Mouse (Mus musculus) yolk sac, embryonic 10.5 days (tissue): Measurements from ENCODE around the gene Kctd7.

Source experiments
- DNase-seq: peaks from one replicate; pipeline ENCODE4 v3.0.0-alpha.2; 2017; ENCODE audit warnings: low spot score

Kctd7 gene

DNA sequence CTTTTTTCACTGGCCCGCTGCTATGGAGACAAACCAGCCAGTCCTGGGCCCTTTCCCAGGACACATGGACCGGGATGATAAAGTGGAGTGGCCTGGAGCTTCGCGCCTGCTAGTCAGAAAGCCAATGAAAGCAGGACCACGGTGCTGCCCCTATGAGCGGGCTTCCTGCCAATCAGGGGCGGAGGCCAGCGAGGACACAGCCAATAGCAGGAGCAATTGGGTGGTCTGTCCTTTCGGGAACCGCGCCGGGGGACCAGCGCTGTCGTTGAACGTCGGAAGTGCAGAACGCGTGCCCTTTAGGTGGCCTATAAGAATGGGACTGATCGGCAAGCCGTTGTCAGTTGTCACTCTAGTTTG lies 706 bp upstream of the Kctd7 start:
- DNase-seq = no peak

DNA sequence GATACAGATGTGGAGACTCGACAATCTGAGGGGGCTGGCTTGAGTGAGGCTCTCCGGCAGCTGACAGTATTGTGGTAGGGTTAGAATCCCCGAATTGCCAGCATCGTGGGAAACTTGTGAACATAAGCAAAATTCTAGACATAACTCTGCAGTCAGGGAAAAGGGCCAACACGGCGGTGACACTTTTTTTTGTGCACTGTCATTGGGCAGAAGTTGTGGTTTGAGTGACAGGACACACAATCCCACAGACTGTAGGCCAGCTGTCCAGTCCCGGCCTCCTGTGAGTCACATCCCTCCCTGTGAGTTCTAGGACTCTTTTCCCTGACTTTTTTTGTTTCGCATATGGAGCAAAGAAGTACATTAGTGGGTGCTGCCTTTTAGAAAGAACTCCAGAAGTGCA lies 1.3 kb downstream of the Kctd7 start:
- DNase-seq = no peak

DNA sequence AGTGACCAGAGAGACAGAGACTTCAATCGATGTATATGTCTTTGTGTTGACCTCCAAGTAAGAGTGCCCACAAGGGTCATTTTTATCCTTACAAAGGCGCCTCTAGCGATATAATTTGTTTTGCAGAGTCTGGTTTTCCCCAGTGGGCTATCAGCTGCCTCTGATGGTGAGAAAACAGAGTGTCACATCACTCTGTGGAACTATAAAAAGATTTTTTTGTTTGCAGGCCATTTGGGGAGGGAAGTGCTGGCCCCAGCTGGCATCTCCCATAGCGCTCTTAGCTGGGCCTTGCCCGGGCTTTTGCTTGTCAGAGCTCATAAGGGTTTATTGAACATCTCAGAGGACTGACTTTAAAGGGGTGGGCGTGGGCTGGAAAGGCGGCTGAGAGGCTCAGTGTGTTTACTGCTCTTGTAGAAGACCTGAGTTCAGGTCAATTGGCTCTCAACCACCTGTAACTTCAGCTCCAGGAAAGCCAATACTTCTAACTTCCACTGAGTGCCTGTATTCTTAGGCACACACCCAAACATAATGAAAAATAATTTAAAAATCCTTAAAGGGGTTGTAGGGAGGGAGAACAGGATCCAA lies 5.2 kb downstream of the Kctd7 start:
- DNase-seq = no peak

DNA sequence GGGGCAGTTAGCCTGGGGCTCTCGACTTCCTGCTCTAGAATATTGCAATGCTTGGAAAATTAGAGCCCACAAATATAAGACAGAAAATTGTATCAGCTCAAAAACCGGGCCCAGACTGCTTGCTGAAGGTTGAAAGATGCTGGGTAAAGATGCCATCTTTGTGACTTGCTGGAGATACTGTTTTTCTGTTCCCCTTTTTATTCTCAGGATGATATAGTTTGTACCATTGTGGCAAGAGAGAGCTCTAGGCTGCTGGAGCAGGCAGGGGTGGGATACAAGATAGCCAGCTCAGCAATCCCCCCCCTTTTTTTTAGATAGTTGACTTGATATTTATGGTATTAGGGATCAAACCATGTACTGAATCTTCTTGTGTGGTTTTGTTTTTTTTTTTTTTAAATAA lies 9.6 kb downstream of the Kctd7 start:
- no peak for DNase-seq

DNA sequence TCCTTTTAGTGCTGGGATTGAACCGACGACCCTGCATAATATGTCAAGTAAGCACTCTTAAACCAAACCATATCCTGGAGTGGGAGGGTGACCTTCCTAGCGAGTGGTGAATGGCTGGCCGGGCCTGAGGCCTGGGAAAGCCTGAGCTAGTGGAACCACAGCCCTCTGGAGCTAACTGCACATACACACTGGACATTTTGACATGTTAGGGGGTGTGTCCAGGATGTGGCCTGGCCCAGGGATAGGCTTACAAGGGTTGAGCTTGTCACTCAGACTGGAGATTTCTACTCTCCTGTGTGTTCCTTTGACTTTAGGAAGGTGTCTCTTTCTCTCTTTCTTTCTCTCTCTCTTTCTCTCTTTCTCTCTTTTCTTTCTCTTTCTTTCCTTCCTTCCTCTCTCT lies 13.9 kb downstream of the Kctd7 start:
- no peak for DNase-seq

DNA sequence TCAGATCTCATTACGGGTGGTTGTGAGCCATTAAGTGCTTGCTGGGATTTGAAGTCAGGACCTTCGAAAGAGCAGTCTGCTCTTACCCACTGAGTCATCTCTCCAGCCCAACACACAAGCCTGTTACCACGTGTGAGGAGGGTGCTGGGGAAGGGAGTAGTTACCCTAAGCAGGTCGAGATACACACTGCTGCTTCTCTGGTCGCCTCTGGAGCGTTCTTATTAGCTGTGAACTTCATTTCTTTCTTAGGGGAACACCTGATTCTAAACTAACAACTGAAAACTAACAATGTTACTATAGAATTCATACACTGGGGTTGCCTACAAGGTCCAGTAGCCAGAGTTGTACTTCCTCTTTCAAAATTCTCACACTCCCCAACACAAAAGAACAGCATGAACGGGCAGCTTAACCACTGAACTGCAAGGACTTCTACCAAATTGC lies 15.1 kb downstream of the Kctd7 start:
- no peak for DNase-seq

DNA sequence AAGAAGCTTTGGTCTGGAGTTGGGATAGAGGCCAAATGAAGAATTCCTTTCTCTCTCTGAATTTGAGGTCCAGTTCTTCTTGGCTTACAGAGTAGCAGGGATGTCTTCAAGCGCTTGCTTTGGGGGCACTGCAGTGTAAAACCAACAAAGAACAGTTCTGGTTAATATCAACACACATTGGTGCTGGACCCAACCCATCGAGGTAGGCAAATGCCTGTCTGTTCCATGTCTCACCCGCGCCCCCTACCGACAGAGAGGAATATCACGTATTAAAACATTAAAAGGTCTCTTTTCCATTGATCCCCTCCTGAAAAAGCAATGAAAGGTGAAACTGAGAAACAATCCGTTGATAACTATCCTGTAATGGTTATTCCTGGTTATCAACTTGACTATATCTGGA lies 19.0 kb downstream of the Kctd7 start:
- peak; percentile 47 for DNase-seq

DNA sequence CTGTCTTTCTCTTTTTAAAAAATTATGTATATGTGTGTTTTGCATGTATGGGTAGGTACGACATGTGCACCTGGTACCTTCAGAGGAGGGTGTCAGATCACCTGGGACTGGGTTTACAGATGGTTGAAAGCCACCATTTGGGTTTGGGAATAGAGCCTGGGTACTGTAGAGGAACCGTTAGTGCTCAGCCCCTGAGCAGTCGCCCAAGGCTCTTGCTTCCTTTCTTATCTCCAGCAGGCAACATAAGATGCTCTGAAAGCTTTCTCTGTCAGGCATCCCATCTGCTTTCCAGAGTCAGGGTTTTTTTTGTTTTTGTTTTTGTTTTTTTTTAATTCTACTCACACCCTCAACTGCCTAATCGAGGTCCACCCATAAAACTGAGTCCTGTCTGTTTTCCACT lies 20.6 kb downstream of the Kctd7 start:
- no peak for DNase-seq

DNA sequence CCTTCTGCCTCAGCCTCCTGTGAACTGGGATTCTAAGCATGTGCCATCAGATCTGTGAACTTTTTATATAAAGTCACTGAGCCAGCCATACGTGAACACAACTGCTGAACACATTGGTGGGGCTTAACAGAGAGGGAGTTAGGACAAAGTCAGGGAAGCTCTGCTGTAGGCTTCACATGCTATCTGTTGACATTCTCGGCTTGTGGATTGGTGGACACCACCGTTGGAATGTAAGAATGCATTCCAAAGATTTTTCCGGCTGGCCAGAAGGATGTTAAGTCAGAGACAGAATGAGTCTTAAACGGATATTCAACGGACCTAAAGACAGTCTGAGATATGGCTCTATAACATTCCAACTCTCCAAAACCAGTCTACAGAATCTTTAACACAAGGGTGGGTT lies 24.4 kb downstream of the Kctd7 start:
- peak; percentile 48 for DNase-seq

DNA sequence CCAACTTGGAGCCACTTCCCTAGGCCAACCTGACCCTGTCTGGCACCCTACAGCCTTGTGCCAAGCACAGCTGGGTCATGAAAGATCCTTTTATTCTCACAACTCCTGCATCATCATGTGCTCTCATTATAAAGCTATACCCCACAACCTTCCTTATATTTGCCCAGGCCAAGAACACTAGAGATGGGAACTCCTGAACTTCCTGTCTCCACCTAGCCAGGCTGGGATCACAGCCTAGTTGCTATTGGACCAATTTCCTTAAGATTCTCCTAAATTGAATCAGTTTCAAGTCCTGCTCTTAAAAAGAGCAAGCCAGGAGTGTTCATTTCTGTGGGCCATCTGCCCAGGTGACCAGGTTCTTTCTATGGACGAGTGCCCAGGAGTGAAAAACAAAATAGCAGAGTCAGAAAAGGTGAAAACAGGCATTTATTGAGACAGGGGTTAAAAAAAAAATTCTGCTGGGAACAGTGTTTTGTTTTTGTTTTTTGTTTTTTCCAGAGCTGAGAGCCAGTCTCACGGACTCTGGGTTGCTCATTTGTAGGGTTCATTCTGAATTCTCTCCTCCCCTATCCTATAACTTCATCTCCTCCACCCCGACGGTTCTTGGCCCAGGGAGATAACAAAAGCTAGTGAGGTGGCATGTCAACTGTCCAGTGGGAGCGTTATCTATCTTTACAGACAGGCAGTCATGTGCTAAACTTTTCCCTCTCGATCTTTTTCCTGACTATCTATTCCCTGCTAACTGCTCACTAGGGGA lies 26.2 kb downstream of the Kctd7 start:
- no peak for DNase-seq

DNA sequence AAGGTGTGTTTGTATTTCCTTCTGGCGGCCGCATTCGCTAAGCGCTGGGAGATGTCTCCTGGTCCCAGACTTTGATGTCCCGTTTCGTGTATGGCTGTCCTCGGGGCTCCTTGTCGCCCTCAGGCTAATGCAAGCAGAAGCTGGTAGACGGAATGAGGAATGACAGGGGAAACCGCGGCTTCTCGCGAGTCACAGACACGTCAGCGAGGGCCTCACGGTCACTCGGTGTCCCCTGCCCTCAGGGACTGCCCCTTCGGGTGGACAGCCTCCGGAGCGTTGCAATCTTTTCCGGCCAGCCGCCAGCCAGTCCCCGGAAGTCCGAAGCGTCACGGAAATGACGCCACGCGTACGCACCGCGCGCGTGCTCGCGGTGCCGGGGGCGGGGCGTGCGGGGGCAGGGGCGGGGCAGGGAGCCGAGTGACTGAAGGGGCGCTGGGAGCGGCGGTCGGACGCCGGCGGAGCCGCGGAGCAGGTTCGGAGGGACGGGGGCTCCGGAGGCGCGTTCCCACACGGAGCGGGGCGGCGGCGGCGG lies 26.8 kb downstream of the Kctd7 start, which contains the start of gene Rabgef1:
TSS of gene Rabgef1 (plus strand) at position 376 of the 532 bp plus-strand sequence.
- DNase-seq = peak; percentile 95

DNA sequence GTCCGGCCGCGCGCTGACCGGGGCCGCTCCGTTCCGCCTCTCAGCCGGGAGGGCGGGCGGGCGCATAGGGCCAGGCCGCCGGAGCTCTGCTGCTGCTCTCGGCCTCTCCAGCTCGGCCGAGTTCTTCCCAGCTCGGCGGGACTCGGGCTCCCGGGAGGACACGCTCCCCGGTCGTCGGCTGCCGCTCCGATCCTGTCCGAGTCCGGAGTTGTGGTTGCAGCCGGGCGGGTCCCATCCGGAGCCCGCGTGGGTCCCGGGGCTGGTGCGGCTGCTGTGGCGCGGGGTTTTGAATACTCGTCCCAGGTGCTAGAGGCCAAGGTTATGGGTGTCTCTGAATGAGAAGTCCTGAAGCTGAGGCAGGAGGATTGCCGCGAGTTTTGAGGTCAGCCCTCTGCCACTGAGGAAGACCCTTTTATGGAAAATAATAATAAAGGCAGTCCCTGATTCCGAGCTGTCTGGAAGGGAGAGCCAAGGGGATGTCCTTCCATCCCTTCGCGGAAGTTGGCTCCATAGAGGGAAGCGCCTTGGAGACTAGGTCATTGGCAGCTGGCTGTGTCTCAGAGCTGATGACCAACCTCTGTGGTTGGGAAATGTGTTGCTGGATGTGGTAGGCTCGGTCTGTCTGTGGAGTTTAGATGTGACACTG lies 27.4 kb downstream of the Kctd7 start:
- no peak for DNase-seq

DNA sequence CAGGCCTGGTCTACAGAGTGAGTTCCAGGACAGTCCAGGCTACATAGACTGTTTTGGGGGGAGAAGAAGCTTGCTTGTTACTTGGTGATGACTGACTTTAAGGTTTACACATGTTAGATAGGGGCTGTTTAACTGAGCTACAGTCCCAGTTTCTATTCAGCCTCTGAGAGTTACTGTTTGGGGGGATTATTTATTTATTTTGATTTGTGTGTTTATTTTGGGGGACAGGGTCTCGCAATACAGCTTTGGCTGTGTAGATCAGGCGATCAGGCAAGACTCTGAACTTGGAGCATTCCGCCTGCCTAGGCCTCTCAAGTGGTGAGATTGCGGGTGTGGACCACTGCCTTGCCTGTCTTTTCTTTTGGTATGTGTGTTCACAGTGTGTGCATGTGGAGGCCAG lies 28.4 kb downstream of the Kctd7 start:
- DNase-seq = no peak

DNA sequence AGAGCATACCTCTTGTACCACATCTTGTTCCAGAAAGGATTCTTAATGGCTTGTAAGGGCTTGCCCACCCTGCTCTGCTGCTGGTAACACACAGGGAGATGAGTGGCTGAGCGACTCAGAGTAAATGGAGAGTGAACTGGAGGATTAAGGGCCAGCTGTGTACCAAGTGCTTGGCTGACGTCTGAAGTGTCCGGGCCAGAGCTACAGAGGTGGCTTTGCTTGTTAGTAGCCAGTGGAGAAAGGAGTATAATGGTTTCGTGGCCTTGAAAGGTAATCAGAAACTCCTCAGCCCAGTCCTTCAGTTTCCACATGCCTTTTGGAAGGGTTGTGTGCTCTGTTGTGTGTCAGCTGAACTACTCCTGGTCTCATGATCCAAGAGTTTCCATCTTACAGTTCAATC lies 33.2 kb downstream of the Kctd7 start:
- no peak for DNase-seq

DNA sequence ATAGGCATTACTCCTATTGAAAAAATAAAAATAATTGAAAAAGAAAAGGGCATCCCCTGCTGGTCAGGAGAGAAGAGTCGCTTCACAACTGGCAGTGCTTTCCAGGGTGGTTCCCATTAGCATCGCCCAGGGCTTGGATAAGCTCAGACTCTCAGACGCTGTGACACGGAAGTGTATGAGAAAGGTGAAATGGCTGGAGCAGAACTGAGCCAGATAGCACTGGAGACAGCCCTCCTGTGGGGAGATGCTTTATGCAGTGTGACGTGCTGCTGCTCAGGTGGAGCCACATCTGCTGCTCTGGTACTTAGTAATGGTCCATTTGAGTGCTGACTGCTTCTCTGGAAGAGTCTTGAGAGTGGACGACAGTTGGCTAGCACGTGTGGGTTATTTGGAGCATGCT lies 35.7 kb downstream of the Kctd7 start:
- no peak for DNase-seq

DNA sequence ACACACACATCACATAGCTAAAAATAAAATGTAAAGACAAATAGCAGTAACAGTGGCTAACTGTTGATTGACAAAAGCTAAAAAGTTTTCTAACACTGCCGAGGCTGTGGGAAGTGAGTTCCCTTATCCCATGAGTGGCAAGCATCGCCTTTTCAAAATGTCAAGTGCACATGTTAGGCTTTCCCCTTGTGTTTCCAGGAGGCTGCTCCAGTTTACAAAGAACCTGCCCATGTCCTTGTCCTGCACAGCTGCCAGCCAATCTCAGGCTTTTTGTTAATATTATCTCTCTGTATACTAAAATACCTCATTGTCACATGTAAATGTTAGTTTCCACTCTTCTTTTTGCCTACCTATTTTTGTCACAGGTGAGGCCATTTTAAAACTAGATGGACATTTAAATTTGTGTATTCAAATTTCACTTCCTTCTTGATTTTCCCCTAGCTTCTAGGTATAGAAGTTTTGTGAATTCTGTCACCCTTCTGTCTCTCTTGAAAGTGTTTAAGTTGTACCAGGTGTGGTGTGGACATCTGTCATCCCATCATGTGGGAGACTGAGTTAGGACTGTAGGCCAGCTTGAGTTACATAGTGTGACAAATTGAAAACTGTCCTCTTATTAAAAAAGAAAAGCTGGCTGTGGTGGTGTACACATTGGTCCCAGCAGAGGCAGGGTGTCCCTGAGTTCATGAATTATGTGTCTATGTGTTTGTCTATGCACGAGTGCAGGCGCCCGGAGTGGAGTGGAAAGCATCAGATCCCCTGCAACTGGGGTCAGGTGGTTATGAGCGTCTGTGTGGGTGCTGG lies 37.3 kb downstream of the Kctd7 start:
- DNase-seq = no peak

DNA sequence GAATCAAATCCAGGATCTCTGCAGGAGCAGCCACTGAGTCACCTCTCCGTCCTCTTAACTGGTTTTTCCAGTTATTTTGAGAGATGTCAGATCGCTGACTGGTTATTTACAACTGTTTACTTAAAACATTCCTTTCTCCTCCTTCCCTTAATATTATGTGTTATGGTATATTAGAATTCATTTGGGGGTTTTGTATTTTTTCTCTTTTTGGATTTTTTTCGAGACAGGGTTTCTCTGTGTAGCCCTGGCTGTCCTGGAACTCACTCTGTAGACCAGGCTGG lies 37.8 kb downstream of the Kctd7 start:
- no peak for DNase-seq

DNA sequence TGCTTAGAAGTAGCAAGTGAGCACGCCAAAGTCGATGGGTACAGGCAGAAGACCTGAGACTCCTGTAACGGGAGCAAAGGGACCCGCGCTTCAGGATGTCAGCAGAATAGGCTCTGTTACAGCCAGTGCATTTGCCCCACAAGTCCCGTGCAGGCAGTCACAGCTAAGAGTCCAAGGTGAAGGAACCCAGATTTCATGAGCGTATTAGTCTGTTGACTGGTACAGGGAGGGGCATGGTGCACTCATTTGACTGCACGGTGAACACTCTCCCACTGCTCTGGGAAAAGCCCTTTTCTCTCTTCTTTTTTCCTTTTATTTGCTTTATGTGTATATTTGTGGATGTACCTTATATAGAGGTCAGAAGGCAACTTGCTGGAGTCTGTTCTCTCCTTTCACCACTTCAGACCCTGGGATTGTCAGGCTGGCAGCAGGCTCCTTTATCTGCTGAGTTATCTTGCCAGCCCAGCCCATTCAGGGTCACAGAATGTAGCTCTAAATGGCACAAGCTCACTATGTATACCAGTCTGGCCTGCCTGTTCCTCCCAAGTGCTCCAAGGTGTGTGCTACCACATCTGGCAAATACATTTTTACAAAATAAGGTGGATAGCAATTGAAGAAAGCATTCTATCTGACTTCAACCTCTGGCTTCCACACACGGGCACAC lies 39.7 kb downstream of the Kctd7 start:
- no peak for DNase-seq

DNA sequence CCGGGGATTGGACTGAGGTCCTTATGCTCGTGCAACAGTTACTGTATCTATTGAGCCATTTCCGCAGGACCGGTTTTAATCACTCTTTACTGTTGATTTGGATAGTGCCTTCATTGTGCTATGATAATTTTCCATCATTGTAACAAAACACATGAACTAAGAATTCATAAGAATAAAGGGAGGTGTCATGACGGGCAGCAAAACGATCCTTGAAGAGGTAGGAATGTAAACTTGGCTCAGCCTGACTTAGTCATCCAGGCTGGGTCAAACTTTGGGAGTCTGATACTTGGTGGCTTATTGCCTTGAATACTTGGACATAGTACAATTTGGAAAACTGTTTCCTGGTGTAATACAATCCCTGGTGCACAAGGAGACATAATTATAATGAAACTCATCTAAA lies 40.7 kb downstream of the Kctd7 start:
- no peak for DNase-seq

DNA sequence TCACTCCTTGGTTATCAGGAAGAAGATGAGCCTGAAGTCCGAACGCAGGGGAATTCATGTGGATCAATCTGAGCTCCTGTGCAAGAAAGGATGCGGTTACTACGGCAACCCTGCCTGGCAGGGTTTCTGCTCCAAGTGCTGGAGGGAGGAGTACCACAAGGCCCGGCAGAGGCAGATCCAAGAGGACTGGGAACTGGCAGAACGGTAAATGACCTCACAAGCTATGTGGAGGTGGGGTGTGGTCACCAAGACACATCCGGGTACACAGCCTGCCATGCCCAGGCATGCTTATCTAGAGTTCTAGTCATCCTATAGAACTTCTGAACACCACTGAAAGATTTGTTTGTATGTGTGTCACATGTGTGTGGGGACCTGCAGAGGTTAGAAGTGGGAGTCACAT lies 42.7 kb downstream of the Kctd7 start:
- no peak for DNase-seq

DNA sequence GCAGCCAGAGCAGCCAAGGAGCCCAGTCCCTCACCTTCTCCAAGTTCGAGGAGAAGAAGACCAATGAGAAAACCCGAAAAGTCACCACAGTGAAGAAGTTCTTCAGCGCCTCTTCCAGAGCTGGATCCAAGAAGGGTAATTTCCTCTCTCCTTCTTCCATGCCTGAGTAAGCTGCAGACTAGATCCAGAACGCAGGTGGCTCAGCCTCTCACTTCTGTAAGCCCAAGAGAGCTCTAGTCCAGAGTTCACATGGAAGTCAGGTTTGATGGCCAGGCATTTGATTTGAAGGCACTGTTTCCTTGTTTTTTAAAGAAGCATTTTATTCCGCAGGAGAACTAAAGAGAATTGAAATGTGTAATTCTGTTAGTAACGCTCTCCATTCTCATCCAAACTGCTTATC lies 46.2 kb downstream of the Kctd7 start:
- no peak for DNase-seq

DNA sequence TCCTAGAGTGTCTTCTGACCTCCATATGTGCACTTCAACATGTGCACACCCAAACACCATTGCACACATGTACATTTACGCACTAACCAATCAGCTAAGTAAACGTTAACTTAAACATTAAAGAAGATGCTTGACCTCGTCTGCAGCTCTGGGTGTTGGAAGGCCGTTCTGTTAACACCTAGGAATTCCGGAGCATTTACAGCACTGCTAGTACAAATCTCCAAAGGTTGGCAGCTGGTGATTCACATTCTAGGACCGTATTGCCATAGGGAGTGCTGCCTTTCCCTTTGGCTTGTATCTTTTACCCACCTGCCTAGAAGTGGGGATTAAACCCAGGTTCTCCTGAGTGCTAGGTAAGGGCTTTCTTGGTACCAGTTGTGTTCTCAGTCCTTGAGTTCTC lies 47.2 kb downstream of the Kctd7 start:
- DNase-seq = no peak
